Mouse (Mus musculus) granulocyte monocyte progenitor cell, adult 5-6 weeks (primary cell): ENCODE data around the gene Olfr866. TPM values are rescaled to one million over a fixed set of nuclear protein-coding genes. Genes with fewer than 3 reads are reported as not detected.

Experiments used
- ATAC-seq: replicated peaks from 2 replicates; pipeline ENCODE4 v1.8.0; 2016; ENCODE audit warnings: mild to moderate bottlenecking, moderate TSS enrichment, inconsistent platforms; ENCODE audit not compliant: poor library complexity, severe bottlenecking
- total RNA-seq, 2 experiments: library from RNA; stranded (forward) in 1 of 2; stranded (reverse) in 1 of 2; fragments of 200-712, 200-1000 nt in 1 of 2; fragments of >200 nt in 1 of 2; fragmentation: Nextera tagmentation in 1 of 2; gene quantifications; 2 replicates each; pipeline ENCODE4 v1.2.3; 2014 to 2017

Gene Olfr866
- not detected in 2 replicates for total RNA-seq (2014; fragmentation: Nextera tagmentation)
- total RNA-seq (2017) = not detected in 2 replicates

DNA sequence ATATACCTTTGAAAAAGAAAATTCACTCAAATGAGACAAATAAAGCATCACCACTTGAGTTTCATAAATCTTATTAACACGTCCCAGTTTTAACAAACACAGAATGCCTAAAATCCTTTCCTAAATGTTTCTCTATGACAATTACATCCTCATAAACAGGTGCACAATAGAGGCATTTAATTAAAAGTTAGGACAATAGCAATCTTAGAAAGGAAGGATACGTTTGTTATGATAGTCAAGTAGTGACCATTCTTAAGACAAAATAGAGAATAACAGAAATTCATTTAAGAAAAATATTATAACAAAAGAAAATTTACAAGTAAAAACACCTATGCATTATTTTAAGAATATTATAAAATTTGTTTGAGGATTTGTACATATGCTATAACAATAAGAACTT is at the start of gene Olfr866:
TSS of gene Olfr866 (minus strand) at position 101 of the 400 bp plus-strand sequence.
- no peak for ATAC-seq

DNA sequence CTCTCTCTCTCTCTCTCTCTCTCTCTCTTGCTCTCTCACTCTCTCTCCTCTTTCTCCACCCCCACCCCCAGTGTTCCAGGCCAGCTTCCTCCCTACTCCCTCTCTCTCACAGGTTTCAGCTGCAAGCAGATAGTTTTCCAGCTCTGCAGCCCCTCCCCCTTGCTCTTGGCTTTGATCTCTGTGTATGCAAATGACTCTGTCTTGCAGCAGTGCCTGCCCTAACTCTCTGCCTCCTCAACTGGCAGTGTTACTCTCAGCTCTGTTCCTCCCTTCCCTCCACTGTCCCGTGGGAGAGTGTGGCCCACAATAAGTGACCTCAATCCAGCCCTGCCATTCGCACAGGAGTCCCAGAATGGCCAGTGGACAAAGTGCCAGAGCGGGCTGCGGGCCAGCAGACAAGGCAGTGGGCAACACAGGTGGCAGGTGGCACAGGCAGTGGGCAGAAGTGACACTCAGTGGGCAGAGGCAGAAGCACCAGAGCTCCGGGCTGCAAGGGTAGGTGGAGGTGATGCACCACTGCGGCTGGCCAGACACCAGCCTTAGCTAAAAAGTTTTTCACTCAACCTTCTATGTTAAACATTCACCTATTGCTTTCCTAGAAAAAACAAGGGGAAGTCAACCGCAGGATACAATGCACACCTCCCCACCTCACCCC is 45.8 kb upstream of the Olfr866 start:
- ATAC-seq = no peak

DNA sequence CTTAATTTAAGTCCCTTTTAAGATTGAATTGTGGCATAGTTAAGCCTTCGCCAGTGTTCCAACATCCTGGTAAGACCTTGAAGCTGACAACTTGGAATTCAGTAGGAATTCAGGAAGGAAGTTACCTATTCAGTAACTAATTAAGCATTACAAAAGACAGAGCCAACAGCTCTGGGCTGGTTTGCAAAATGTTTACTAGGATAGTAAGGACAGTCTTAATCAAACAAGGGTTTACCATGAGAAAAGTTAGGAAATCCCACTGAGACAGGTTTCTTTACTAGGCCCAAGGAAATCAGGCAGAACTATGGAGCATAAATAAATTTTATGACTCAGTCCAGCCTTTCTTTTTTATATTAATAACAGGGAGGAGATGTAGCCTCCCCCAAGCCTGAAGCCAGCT is 43.5 kb upstream of the Olfr866 start:
- no peak for ATAC-seq

DNA sequence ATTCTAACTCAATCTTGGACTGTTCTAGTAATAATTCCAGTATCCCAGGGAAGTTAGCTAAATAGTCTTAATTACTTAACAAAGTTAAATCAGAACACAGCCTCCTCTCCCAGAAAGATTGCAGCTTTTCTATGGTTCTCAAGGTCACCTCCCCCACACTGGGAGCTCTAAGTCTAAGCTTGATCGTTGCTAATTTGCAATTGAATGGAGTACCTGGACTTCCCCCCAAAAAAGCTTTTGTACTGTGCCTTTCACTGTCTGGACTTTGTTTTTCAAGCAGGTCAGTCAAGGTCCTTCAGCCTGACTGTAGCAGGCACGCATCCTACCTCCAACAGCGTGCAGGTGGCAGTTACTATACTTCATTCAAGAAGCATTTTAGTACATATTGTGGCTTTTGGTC is 42.4 kb upstream of the Olfr866 start:
- no peak for ATAC-seq

DNA sequence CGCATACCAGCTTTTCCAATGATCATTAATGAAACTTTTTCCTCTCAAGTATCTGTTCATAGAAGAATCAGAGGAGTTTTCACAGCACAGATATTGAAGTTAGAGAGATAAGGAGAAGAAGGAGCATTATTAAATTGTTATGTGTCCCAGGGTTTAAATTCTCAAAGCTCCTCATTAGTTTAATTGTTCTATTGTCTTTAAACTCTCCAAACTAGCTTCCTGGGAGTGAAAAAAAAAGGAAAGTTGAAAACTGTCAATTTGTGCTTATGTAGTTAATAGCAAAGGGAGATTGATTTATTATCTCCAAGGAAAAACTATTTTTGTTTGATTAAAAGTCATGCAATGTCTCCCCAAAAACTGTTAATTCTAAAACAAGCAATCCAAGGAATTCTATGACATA is 29.6 kb upstream of the Olfr866 start, which contains the start of gene Olfr867:
TSS of gene Olfr867 (minus strand) at position 101 of the 400 bp plus-strand sequence.
- ATAC-seq = no peak

DNA sequence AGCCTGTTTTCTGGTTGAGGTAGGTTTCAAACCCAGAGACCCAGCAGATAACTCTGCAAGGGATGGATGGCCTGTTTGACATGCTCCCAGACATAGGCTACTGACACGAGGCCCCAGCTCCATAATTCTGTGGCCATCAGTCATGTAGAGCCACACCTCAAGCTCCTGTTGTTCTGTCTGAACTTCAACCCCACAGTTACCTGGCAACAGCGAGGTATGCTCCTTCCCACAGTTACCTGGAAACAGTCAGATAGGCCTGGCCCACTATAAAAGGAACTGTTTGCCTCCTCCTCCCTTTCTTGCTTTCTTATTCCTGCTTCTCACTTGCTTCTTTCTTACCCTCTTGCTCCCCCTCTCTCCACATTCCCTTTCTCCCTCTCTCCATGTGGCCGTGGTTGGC is 20.1 kb upstream of the Olfr866 start:
- no peak for ATAC-seq

Other genes with a start within 250 kb of the Olfr866 start
- not detected in 2 replicates for gene Olfr58, start 247.8 kb downstream of the Olfr866 start, total RNA-seq (2014; fragmentation: Nextera tagmentation)
- gene Olfr58, start 247.8 kb downstream of the Olfr866 start, total RNA-seq (2017) = not detected in 2 replicates
- not detected in 2 replicates for gene Olfr859, start 223.1 kb downstream of the Olfr866 start, total RNA-seq (2014; fragmentation: Nextera tagmentation)
- gene Olfr859, start 223.1 kb downstream of the Olfr866 start, total RNA-seq (2017) = not detected in 2 replicates
- gene Olfr860, start 178.3 kb downstream of the Olfr866 start, total RNA-seq (2014; fragmentation: Nextera tagmentation) = not detected in 2 replicates
- not detected in 2 replicates for gene Olfr860, start 178.3 kb downstream of the Olfr866 start, total RNA-seq (2017)
- not detected in 2 replicates for gene Olfr862, start 140.0 kb downstream of the Olfr866 start, total RNA-seq (2014; fragmentation: Nextera tagmentation)
- gene Olfr862, start 140.0 kb downstream of the Olfr866 start, total RNA-seq (2017) = not detected in 2 replicates
- not detected in 2 replicates for gene Olfr77, start 111.2 kb downstream of the Olfr866 start, total RNA-seq (2014; fragmentation: Nextera tagmentation)
- 0.21 and 0.22 TPM in 2 replicates for gene Olfr77, start 111.2 kb downstream of the Olfr866 start, total RNA-seq (2017)
- gene Olfr867, start 29.5 kb upstream of the Olfr866 start, total RNA-seq (2014; fragmentation: Nextera tagmentation) = not detected in 2 replicates
- not detected in 2 replicates for gene Olfr867, start 29.5 kb upstream of the Olfr866 start, total RNA-seq (2017)
- gene Olfr868, start 70.6 kb upstream of the Olfr866 start, total RNA-seq (2014; fragmentation: Nextera tagmentation) = not detected in 2 replicates
- gene Olfr868, start 70.6 kb upstream of the Olfr866 start, total RNA-seq (2017) = not detected in 2 replicates
- not detected in 2 replicates for gene Olfr869, start 101.0 kb upstream of the Olfr866 start, total RNA-seq (2014; fragmentation: Nextera tagmentation)
- gene Olfr869, start 101.0 kb upstream of the Olfr866 start, total RNA-seq (2017) = not detected in 2 replicates
- gene Olfr870, start 146.0 kb upstream of the Olfr866 start, total RNA-seq (2014; fragmentation: Nextera tagmentation) = not detected in 2 replicates
- gene Olfr870, start 146.0 kb upstream of the Olfr866 start, total RNA-seq (2017) = not detected in 2 replicates
- not detected in 2 replicates for gene Olfr871, start 184.2 kb upstream of the Olfr866 start, total RNA-seq (2014; fragmentation: Nextera tagmentation)
- gene Olfr871, start 184.2 kb upstream of the Olfr866 start, total RNA-seq (2017) = not detected in 2 replicates
- not detected in 2 replicates for gene Olfr872, start 209.1 kb upstream of the Olfr866 start, total RNA-seq (2014; fragmentation: Nextera tagmentation)
- gene Olfr872, start 209.1 kb upstream of the Olfr866 start, total RNA-seq (2017) = not detected in 2 replicates